Mouse (Mus musculus) neural tube, embryonic 11.5 days (tissue): ENCODE data around the gene Arhgdig. TPM values are rescaled to one million over a fixed set of nuclear protein-coding genes. Genes with fewer than 3 reads are reported as not detected.

Experiments
- ATAC-seq: fragments of 200-750 bp; cut with Nextera tagmentation; 2 replicates; pipeline ENCODE4 v1.8.0; 2017; ENCODE audit warnings: moderate number of reproducible peaks, mild to moderate bottlenecking, moderate TSS enrichment, moderate library complexity; ENCODE audit not compliant: insufficient read depth, low FRiP score, low TSS enrichment
- DNase-seq: peaks from one replicate; pipeline ENCODE4 v3.0.0-alpha.2; 2015; ENCODE audit warnings: low spot score
- H3K27ac ChIP-seq: fragments of 300-500 bp; sonication (generic); 2 replicates; pipeline ENCODE4 v1.5.1; 2014; ENCODE audit warnings: low read depth, mild to moderate bottlenecking, low read length
- H3K27me3 ChIP-seq: fragments of 300-500 bp; sonication (generic); 2 replicates; pipeline ENCODE4 v1.6.1; 2014; ENCODE audit warnings: mild to moderate bottlenecking, low read length, mixed read lengths; ENCODE audit not compliant: control insufficient read depth, insufficient read depth
- H3K36me3 ChIP-seq: fragments of 300-500 bp; sonication (generic); 2 replicates; pipeline ENCODE4 v1.6.1; 2014; ENCODE audit warnings: mild to moderate bottlenecking, low read length, moderate library complexity, mixed read lengths; ENCODE audit not compliant: control insufficient read depth, insufficient read depth
- H3K4me1 ChIP-seq: fragments of 300-500 bp; sonication (generic); 2 replicates; pipeline ENCODE4 v1.6.1; 2014; ENCODE audit warnings: low read length, mixed read lengths; ENCODE audit not compliant: control insufficient read depth, insufficient read depth
- H3K4me2 ChIP-seq: fragments of 300-500 bp; sonication (generic); 2 replicates; pipeline ENCODE4 v1.6.1; 2014; ENCODE audit warnings: low read depth, mild to moderate bottlenecking, moderate library complexity
- H3K4me3 ChIP-seq: fragments of 300-500 bp; sonication (generic); 2 replicates; pipeline ENCODE4 v1.5.1; 2014; ENCODE audit warnings: low read depth, low read length
- H3K9ac ChIP-seq: fragments of 300-500 bp; sonication (generic); 2 replicates; pipeline ENCODE4 v1.6.1; 2014; ENCODE audit warnings: mild to moderate bottlenecking, low read length
- H3K9me3 ChIP-seq: fragments of 300-500 bp; sonication (generic); 2 replicates; pipeline ENCODE4 v1.6.1; 2016; ENCODE audit warnings: low read length; ENCODE audit not compliant: control insufficient read depth
- WGBS: fragments of 180-500 bp; shearing (Covaris S2); extraction: QIAGEN DNeasy Blood & Tissue Kit; methylation state at CpG from one replicate; pipeline ENCODE4 v1.1.7; 2014; 5-methylcytosine and 5-hydroxymethylcytosine counted together
- polyA plus RNA-seq: library from polyadenylated mRNA; unstranded; fragments of >200 nt; fragmentation: Nextera tagmentation; extraction: Ambion mirVana; gene quantifications from 2 replicates; pipeline ENCODE4 v1.2.1, GENCODE M21; 2014

Arhgdig gene
- polyA plus RNA-seq, 1 experiment from 2014 or later: 16.2 TPM

GRCm38 (mm10) chr17:26225150-26225549, 17.6 kb upstream of the Arhgdig start:
- no peak for ATAC-seq
- no peaks in the 10 kb centered on the region for H3K4me1 ChIP-seq
- no peak overlapping the region for H3K9ac ChIP-seq
- WGBS: 80% methylated on average over 12 of the region's 12 CpGs
- H3K27ac ChIP-seq: no peak overlapping the region
- H3K9me3 ChIP-seq: no peaks in the 10 kb centered on the region
- no peak overlapping the region for H3K4me3 ChIP-seq
- no peaks in the 10 kb centered on the region for H3K36me3 ChIP-seq
- no peak for DNase-seq
- no peak overlapping the region for H3K4me2 ChIP-seq
- H3K27me3 ChIP-seq: no peaks in the 10 kb centered on the region

GRCm38 (mm10) chr17:26221508-26221907, 13.9 kb upstream of the Arhgdig start:
- ATAC-seq: no peak
- Histone ChIP-seq H3K9ac (no peak overlapping the region), H3K4me1 (no peaks in the 10 kb centered on the region), H3K36me3 (no peaks in the 10 kb centered on the region), H3K27me3 (no peaks in the 10 kb centered on the region), H3K4me3 (no peak overlapping the region), H3K4me2 (no peak overlapping the region), H3K27ac (no peak overlapping the region), H3K9me3 (no peaks in the 10 kb centered on the region)
- DNase-seq: no peak
- 81% methylated on average over 2 of the region's 2 CpGs for WGBS

- ATAC-seq (no peak), DNase-seq (no peak)
- Histone ChIP-seq H3K9me3 (no peaks in the 10 kb centered on the region), H3K4me2 (no peak overlapping the region), H3K27me3 (no peaks in the 10 kb centered on the region), H3K27ac (no peak overlapping the region), H3K9ac (no peak overlapping the region), H3K36me3 (no peaks in the 10 kb centered on the region), H3K4me1 (no peaks in the 10 kb centered on the region), H3K4me3 (no peak overlapping the region)
- 85% methylated on average over 11 of the region's 11 CpGs for WGBS
These were observed 5.1 kb upstream of the Arhgdig start for GRCm38 (mm10) chr17:26212681-26213080.

GRCm38 (mm10) chr17:26212241-26212640, 4.7 kb upstream of the Arhgdig start:
- no peak overlapping the region for H3K9ac ChIP-seq
- H3K4me1 ChIP-seq: no peaks in the 10 kb centered on the region
- H3K36me3 ChIP-seq: no peaks in the 10 kb centered on the region
- ATAC-seq (no peak), DNase-seq (no peak)
- H3K27ac ChIP-seq: no peak overlapping the region
- H3K9me3 ChIP-seq: no peaks in the 10 kb centered on the region
- 87% methylated on average over 7 of the region's 7 CpGs for WGBS
- H3K4me3 ChIP-seq: no peak overlapping the region
- no peaks in the 10 kb centered on the region for H3K27me3 ChIP-seq
- H3K4me2 ChIP-seq: no peak overlapping the region

GRCm38 (mm10) chr17:26206392-26206791, 1.2 kb downstream of the Arhgdig start:
- ATAC-seq: no peak
- Histone ChIP-seq H3K9ac (no peak overlapping the region), H3K27me3 (peaks cover 34% of the 10 kb centered on the region), H3K4me2 (no peak overlapping the region), H3K36me3 (no peaks in the 10 kb centered on the region), H3K4me1 (0 out of 2 replicates have a peak, but pooled peaks cover 3% of the 10 kb centered on the region), H3K9me3 (no peaks in the 10 kb centered on the region), H3K4me3 (no peak overlapping the region), H3K27ac (no peak overlapping the region)
- WGBS: 67% methylated on average over 1 of the region's 1 CpGs
- no peak for DNase-seq

GRCm38 (mm10) chr17:26204766-26205165, 2.8 kb downstream of the Arhgdig start:
- 0 out of 2 replicates have a peak, but pooled peaks cover 3% of the 10 kb centered on the region for H3K4me1 ChIP-seq
- H3K4me2 ChIP-seq: no peak overlapping the region
- no peaks in the 10 kb centered on the region for H3K36me3 ChIP-seq
- H3K4me3 ChIP-seq: no peak overlapping the region
- 38% methylated on average over 11 of the region's 11 CpGs for WGBS
- H3K9ac ChIP-seq: no peak overlapping the region; the same call in 1 of the 2 replicates
- no peaks in the 10 kb centered on the region for H3K9me3 ChIP-seq
- ATAC-seq (no peak), DNase-seq (no peak)
- no peak overlapping the region for H3K27ac ChIP-seq
- H3K27me3 ChIP-seq: peaks cover 48% of the 10 kb centered on the region

GRCm38 (mm10) chr17:26203321-26203811, 4.2 kb downstream of the Arhgdig start:
- DNase-seq: no peak
- peaks cover 52% of the 10 kb centered on the region for H3K27me3 ChIP-seq
- no peak overlapping the region for H3K9ac ChIP-seq
- H3K4me2 ChIP-seq: peak overlapping the region; percentile 51
- H3K4me1 ChIP-seq: 0 out of 2 replicates have a peak, but pooled peaks cover 3% of the 10 kb centered on the region
- no peaks in the 10 kb centered on the region for H3K36me3 ChIP-seq
- no peaks in the 10 kb centered on the region for H3K9me3 ChIP-seq
- no peak for ATAC-seq
- H3K27ac ChIP-seq: no peak overlapping the region
- WGBS: under 1% methylated on average over 30 of the region's 30 CpGs
- H3K4me3 ChIP-seq: peak overlapping the region; percentile 29

GRCm38 (mm10) chr17:26202737-26203136, 4.8 kb downstream of the Arhgdig start, which contains the start of gene Rgs11:
TSS of gene Rgs11 (plus strand) at chr17:26202951.
- no peak within 1 kb of the TSS for H3K9ac ChIP-seq
- no peak for DNase-seq
- 2% methylated on average over 22 of the region's 22 CpGs for WGBS

GRCm38 (mm10) chr17:26201998-26202397, 5.6 kb downstream of the Arhgdig start:
- ATAC-seq (no peak), DNase-seq (no peak)
- 0 out of 2 replicates have a peak, but pooled peaks cover 3% of the 10 kb centered on the region for H3K36me3 ChIP-seq
- no peak overlapping the region for H3K27ac ChIP-seq
- H3K9ac ChIP-seq: no peak overlapping the region
- H3K4me2 ChIP-seq: no peak overlapping the region
- peaks cover 52% of the 10 kb centered on the region for H3K27me3 ChIP-seq
- 0 out of 2 replicates have a peak, but pooled peaks cover 3% of the 10 kb centered on the region for H3K4me1 ChIP-seq
- no peak overlapping the region for H3K4me3 ChIP-seq
- H3K9me3 ChIP-seq: no peaks in the 10 kb centered on the region

More at GRCm38 (mm10) chr17:26202737-26203136, 4.8 kb downstream of the Arhgdig start, which contains the start of gene Rgs11:
- 0 out of 2 replicates have a peak, but pooled peaks cover 3% of the 10 kb centered on the region for H3K4me1 ChIP-seq
- no peaks in the 10 kb centered on the region for H3K9me3 ChIP-seq
- no peak for ATAC-seq
- peak within 1 kb of the TSS; percentile 51 for H3K4me2 ChIP-seq
- H3K27me3 ChIP-seq: peaks cover 52% of the 10 kb centered on the region
- peak within 1 kb of the TSS; percentile 29 for H3K4me3 ChIP-seq
- 0 out of 2 replicates have a peak, but pooled peaks cover 3% of the 10 kb centered on the region for H3K36me3 ChIP-seq
- H3K27ac ChIP-seq: no peak within 1 kb of the TSS
